Mouse (Mus musculus) heart, postnatal 0 days (tissue): ENCODE data around the gene Cdk17. TPM values are rescaled to one million over a fixed set of nuclear protein-coding genes. Genes with fewer than 3 reads are reported as not detected.

Experiments used
- ATAC-seq: fragments of 200-750 bp; cut with Nextera tagmentation; 2 replicates; pipeline ENCODE4 v1.8.0; 2017; ENCODE audit warnings: low read depth, moderate number of reproducible peaks, moderate library complexity; ENCODE audit not compliant: insufficient read depth
- DNase-seq: peaks from one replicate; pipeline ENCODE4 v3.0.0-alpha.2; 2016; ENCODE audit warnings: low spot score
- H3K27ac ChIP-seq: fragments of 300-500 bp; sonication (generic); 2 replicates; pipeline ENCODE4 v1.5.1; 2014; ENCODE audit warnings: low read depth, mild to moderate bottlenecking
- H3K27me3 ChIP-seq: fragments of 300-500 bp; sonication (generic); 2 replicates; pipeline ENCODE4 v1.6.1; 2014; ENCODE audit warnings: low read length, mixed read lengths; ENCODE audit not compliant: control insufficient read depth, insufficient read depth
- H3K36me3 ChIP-seq: fragments of 300-500 bp; sonication (generic); replicated peaks from 2 replicates; pipeline ENCODE4 v1.6.1; 2014; ENCODE audit warnings: low read length, mixed read lengths; ENCODE audit not compliant: control insufficient read depth, insufficient read depth
- H3K4me1 ChIP-seq: fragments of 300-500 bp; sonication (generic); 2 replicates; pipeline ENCODE4 v1.6.1; 2014; ENCODE audit warnings: antibody characterized with exemption; ENCODE audit not compliant: control insufficient read depth, insufficient read depth
- H3K4me2 ChIP-seq: fragments of 300-500 bp; sonication (generic); 2 replicates; pipeline ENCODE4 v1.6.1; 2014; ENCODE audit warnings: low read depth, mild to moderate bottlenecking, low read length, moderate library complexity
- H3K4me3 ChIP-seq: fragments of 300-500 bp; sonication (generic); 2 replicates; pipeline ENCODE4 v1.5.1; 2014; ENCODE audit warnings: low read depth, low read length
- H3K9ac ChIP-seq: fragments of 300-500 bp; sonication (generic); replicated peaks from 2 replicates; pipeline ENCODE4 v1.6.1; 2014; ENCODE audit warnings: low read depth, low read length, mixed read lengths
- H3K9me3 ChIP-seq: fragments of 300-500 bp; sonication (generic); replicated peaks from 2 replicates; pipeline ENCODE4 v1.6.1; 2016; ENCODE audit warnings: low read length; ENCODE audit not compliant: control insufficient read depth
- CTCF ChIP-seq: IDR thresholded peaks from 2 replicates; pipeline ENCODE4 v1.5.1; 2016; ENCODE audit warnings: antibody characterized with exemption, control low read depth, low read depth
- EP300 ChIP-seq: IDR thresholded peaks from 2 replicates; pipeline ENCODE4 v1.6.1; 2016; ENCODE audit warnings: antibody characterized with exemption, low read depth
- WGBS: fragments of 180-500 bp; shearing (Covaris S2); extraction: QIAGEN DNeasy Blood & Tissue Kit; methylation state at CpG from one replicate; pipeline ENCODE4 v1.1.7; 2014; 5-methylcytosine and 5-hydroxymethylcytosine counted together
- polyA plus RNA-seq: library from polyadenylated mRNA; unstranded; fragments of >200 nt; fragmentation: Nextera tagmentation; extraction: Ambion mirVana; gene quantifications from 2 replicates; pipeline ENCODE4 v1.2.1, GENCODE M21; 2015
- total RNA-seq: library from RNA; depleted of rRNA; stranded (reverse); fragments of >200 nt; gene quantifications from 2 replicates; pipeline ENCODE4 v1.2.3, GENCODE M21; 2014; ENCODE audit warnings: low replicate concordance

Cdk17 gene
- total and polyA plus RNA-seq, 2 experiments from 2014 or later: 12.3 to 40.2 TPM

DNA sequence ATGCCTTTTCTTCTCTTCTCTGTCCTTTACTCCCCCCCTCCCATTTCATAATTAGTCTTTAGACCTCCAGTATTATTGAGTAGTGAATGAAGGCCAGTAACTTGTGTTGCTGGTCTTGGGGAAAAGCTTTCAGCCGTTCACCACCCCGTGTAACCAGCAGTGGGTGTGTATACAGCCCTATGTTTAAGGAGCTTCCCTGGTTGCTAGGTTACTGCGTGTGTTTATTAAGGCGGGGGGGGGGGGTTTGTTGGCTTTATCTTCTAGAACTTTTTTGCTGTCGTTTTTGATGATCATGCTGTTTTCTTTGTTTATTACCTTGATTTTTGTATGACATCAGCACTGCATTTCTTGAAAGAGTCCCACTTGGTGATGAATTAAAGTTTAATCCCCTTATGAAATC, 82.2 kb downstream of the Cdk17 start:
- WGBS: 24% methylated on average over 5 of the region's 5 CpGs
- ATAC-seq: no peak
- no peak for DNase-seq
- peaks cover 41% of the 10 kb centered on the region for H3K36me3 ChIP-seq
- H3K4me2 ChIP-seq: no peak overlapping the region
- H3K27me3 ChIP-seq: no peaks in the 10 kb centered on the region
- H3K9me3 ChIP-seq: no peaks in the 10 kb centered on the region
- H3K4me3 ChIP-seq: no peak overlapping the region
- H3K9ac ChIP-seq: no peak overlapping the region
- H3K27ac ChIP-seq: no peak overlapping the region
- TF ChIP-seq CTCF: no peak
- H3K4me1 ChIP-seq: peaks cover 12% of the 10 kb centered on the region

DNA sequence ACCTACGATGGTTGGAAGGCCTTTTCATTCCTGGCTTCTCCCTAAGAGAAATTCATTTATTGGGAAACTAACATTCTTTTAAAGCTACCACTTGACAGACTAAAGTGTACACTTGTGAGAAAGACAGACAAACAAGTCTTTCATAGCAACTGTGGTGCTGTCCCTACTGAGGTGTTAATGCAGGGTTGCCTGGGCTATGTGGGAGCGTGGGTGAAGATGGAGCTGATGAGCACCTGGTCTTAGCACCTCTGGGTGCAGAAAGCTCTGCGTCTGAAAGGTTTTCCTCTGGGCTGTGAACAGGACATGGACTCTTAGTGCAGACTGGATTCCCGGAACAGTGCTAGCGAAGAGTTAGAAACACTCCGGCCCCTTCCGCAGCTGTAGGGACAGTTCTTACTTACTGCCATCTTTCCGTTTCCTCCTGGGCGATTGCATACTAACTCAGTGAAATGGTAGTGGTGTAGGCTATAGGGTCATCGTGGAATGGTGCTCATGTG, 83.6 kb downstream of the Cdk17 start:
- no peak for DNase-seq
- peaks cover 33% of the 10 kb centered on the region for H3K36me3 ChIP-seq
- no peak overlapping the region for H3K9ac ChIP-seq
- H3K4me2 ChIP-seq: no peak overlapping the region
- WGBS: 69% methylated on average over 10 of the region's 10 CpGs
- no peaks in the 10 kb centered on the region for H3K27me3 ChIP-seq
- no peak overlapping the region for H3K4me3 ChIP-seq
- no peaks in the 10 kb centered on the region for H3K9me3 ChIP-seq
- TF ChIP-seq CTCF: no peak
- no peak for TF ChIP-seq EP300
- peaks cover 14% of the 10 kb centered on the region for H3K4me1 ChIP-seq
- H3K27ac ChIP-seq: no peak overlapping the region
- no peak for ATAC-seq

DNA sequence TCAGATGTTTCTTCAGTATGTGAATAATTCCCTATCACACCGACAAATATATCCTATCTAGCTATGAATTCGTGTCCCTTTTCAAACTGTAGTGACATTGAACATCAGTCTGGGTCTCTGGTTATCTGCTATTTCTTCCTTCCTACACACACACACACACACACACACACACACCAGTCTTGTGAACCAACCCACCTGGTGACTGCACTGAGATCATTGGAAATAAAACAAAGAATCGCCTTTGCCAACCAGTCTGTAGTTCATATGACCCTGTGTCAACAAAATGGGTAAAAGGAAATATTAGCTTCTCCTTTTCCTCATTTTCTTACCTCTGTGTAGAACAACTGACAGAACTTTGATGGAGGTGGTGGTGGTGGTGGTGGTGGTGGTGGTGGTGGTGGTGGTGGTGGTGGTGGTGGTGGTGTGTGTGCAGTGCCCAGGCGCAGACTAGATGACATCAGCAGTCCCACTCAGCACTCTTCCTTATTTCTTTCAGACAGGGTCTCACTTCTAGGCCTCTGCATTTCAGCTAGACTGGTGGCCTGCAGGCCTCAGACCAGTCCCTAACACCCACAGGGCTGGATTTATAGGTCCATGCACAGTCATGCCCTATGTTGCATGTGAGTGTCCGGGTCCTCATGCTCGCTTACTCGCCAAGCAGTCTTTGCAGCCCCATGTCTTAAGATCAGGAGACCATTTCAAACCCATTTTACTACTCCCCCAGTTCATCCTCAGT, 85.7 kb downstream of the Cdk17 start:
- DNase-seq: no peak
- 92% methylated on average over 7 of the region's 7 CpGs for WGBS
- H3K4me1 ChIP-seq: peaks cover 22% of the 10 kb centered on the region
- H3K4me3 ChIP-seq: no peak overlapping the region
- H3K27ac ChIP-seq: no peak overlapping the region
- TF ChIP-seq EP300 (no peak), CTCF (no peak)
- H3K27me3 ChIP-seq: no peaks in the 10 kb centered on the region
- ATAC-seq: no peak
- peaks cover 20% of the 10 kb centered on the region; the same call in 1 of the 2 replicates for H3K36me3 ChIP-seq
- no peaks in the 10 kb centered on the region for H3K9me3 ChIP-seq
- no peak overlapping the region for H3K9ac ChIP-seq
- H3K4me2 ChIP-seq: no peak overlapping the region

DNA sequence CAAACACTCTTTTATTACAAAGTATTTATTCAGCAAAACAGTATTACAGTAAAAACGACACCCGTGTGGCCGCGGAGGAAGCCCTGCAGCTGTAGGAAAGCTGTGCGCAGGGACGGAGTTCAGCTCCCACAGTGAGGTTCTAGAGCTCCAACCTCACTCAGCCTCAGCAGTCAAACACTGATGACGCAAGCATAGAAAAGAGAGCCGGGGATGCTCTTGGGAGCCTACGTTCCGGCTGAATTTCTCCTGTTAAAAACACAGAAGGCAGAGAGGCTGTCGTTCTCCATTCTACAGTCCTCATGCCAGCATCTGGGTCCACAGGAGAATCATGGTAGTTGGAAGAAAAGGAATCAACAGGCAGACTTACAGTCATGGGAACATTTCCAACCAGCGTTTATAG, 86.7 kb downstream of the Cdk17 start:
- 78% methylated on average over 12 of the region's 12 CpGs for WGBS
- DNase-seq (no peak), ATAC-seq (no peak)
- Histone ChIP-seq H3K27me3 (no peaks in the 10 kb centered on the region), H3K36me3 (peaks cover 15% of the 10 kb centered on the region; the same call in 1 of the 2 replicates), H3K4me2 (no peak overlapping the region), H3K4me3 (no peak overlapping the region), H3K9ac (no peak overlapping the region), H3K27ac (peak overlapping the region; percentile 56), H3K9me3 (no peaks in the 10 kb centered on the region), H3K4me1 (peaks cover 25% of the 10 kb centered on the region)
- TF ChIP-seq EP300: no peak
- no peak for TF ChIP-seq CTCF

DNA sequence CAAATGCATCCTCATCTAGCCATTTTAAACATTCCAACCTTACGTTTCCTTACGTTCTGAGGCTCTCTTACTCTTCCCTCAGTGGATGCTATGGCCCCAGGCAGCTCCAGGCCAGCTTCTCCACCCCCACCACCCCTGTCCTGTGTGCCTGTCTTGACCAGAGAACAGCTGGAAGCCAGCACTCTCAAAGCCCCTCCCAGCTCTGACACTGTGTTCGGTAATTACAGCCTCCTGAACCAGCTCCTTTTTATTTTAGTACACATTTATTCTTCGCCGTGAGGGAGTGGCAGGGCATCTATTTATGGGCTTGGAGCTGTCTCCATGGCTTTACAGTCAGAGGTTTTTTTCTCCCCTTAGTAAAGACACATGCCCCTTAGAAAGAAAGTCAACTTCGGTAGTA, 87.2 kb downstream of the Cdk17 start:
- Histone ChIP-seq H3K4me2 (no peak overlapping the region), H3K27ac (peak overlapping the region; percentile 56), H3K4me1 (peaks cover 25% of the 10 kb centered on the region), H3K4me3 (no peak overlapping the region), H3K36me3 (peaks cover 15% of the 10 kb centered on the region; the same call in 1 of the 2 replicates), H3K9me3 (no peaks in the 10 kb centered on the region), H3K9ac (no peak overlapping the region), H3K27me3 (no peaks in the 10 kb centered on the region)
- TF ChIP-seq CTCF (no peak), EP300 (no peak)
- WGBS: 28% methylated on average over 6 of the region's 6 CpGs
- peak; percentile 61; the same call in 1 of the 2 replicates for ATAC-seq
- DNase-seq: no peak

DNA sequence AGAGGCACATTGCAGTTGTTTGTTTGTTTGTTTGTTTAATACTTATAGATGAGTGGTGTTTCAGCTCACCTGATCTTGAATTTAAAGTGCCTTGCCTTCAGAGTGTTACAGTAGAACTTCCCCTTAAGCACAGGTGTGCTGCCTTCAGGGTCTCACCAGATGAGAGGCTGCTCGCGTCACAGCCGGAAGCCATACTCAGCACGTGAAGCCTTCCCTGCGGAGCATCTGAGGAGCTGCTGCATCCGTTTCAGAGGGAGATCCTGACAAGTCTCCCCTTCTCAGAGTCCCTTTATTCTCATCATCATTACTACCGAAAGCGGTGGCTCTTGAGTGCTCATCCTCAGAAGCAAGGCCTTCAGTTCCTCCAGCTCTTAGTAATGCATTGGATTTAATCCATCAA, 87.7 kb downstream of the Cdk17 start:
- no peak for TF ChIP-seq EP300
- no peak for TF ChIP-seq CTCF
- H3K36me3 ChIP-seq: peaks cover 15% of the 10 kb centered on the region; the same call in 1 of the 2 replicates
- no peak overlapping the region for H3K9ac ChIP-seq
- no peaks in the 10 kb centered on the region for H3K27me3 ChIP-seq
- no peak for ATAC-seq
- H3K4me2 ChIP-seq: no peak overlapping the region
- H3K9me3 ChIP-seq: no peaks in the 10 kb centered on the region
- H3K27ac ChIP-seq: peak overlapping the region; percentile 56
- no peak for DNase-seq
- peaks cover 25% of the 10 kb centered on the region for H3K4me1 ChIP-seq
- WGBS: 78% methylated on average over 8 of the region's 8 CpGs
- H3K4me3 ChIP-seq: no peak overlapping the region
